Mouse (Mus musculus) thymus, adult 18-20 months (tissue): Measurements from ENCODE around the gene Gys1.
"Not testable (repeated sequence)": the region's sequence is repeated elsewhere in the genome, so short reads cannot be mapped to it uniquely, and the experiment has no call there.

Experiments used
- DNase-seq, 2 experiments: peaks; one replicate each; pipeline ENCODE4 v3.0.0; 2022; ENCODE audit warnings: mixed read lengths in 2 of 2

The Gys1 gene

GRCm38 (mm10) chr7:45434203-45435015, at the start of gene Gys1:
Gys1 (plus strand) TSS chr7:45434844.
- peak; percentile 100 for DNase-seq

GRCm38 (mm10) chr7:45386077-45386476, 48.6 kb upstream of the Gys1 start:
- no peak for DNase-seq

GRCm38 (mm10) chr7:45395129-45395541, 39.5 kb upstream of the Gys1 start:
- no peak for DNase-seq

DNA sequence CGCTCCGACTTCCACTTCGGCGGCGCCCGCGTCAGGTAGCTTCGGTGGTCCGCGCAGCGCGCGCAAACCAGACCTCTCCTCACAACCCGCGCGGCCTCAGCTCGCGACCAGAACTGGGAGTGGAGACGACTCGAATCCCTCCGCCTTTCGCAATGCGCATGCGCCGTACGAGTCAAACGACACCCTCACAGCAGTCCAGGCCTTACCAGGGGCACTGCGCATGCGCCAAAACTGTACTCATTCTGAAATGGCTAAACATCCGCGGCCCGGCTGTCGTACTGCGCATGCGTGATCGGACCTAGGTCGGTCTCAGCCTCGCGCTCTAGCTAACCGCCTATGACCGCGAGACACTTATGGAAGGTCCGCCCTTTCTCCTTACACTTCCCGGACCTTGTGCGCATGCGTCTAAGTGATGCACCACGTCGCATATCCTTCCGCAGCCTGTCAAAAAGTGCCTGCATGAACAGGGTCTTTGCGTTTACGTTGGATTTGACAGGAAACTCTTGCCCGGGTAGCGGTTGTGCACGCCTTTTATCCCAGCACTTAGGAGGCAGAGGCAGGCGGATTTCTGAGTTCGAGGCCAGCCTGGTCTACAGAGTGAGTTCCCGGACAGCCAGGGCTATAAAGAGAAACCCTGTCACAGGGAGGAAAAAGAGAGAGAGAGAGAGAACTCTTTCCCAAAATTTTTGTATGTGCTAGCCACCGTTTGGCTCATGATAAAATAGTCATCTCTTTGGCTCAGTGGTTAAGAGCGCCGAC, 38.9 kb upstream of the Gys1 start, which contains the start of gene Snrnp70:
TSS of gene Snrnp70 (minus strand) at position 165 of the 759 bp plus-strand sequence.
- DNase-seq = peak; percentile 100

- not testable (repeated sequence) for DNase-seq
These were observed 38.3 kb upstream of the Gys1 start for GRCm38 (mm10) chr7:45396337-45396775.

GRCm38 (mm10) chr7:45396787-45397186, 37.9 kb upstream of the Gys1 start:
- no peak for DNase-seq

- no peak for DNase-seq
These were observed 33.0 kb upstream of the Gys1 start for GRCm38 (mm10) chr7:45401521-45402085.

GRCm38 (mm10) chr7:45403532-45404261, 30.9 kb upstream of the Gys1 start:
- no peak for DNase-seq

DNA sequence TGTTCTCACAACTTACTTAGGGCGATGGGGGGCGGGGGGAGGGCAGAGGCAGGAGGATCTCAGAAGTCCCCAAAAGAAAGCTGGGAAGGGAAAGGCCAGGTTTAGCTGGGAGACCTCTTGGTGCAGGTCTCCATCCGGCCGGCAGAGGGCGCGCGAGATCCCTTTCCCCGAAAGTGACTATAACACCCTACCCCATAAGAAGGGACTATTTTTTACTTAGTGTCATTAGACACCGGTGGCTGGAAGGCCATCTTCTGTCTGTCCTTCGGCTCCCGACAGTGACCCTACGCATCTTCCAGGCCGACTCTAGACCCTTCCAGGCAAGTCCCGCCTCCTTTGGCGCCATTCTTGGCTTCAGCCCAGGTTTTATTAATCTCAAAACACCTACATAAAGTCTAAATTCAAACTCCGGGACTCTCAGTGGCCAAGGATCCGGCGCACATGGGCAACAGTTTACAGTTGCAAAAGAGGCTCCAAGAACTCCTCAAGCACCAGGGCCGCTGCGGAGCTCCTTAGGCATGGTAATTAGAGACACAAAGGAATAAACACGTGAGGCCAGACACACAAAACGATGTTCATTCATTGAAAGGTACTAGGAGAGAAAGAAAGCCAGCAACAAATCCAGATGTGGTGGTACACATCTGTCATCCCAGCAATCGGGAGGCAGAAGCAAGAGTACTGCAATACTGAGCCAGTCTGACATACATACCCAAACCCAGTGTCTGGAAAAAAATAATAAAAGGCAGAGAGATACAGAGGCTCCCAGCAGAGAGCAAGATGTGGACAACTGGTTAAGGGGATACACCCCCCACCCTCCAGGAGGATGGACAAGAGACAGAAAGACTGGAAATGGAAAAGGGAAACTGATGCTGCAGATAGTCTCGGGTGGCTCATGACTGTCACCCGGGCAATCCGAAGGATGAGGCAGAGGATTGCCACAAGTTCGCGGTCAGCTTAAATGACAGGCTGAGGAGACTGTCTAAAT, 29.3 kb upstream of the Gys1 start, which contains the start of gene Kcna7:
TSS of gene Kcna7 (plus strand) at position 563 of the 985 bp plus-strand sequence.
- peak in 1 of 2 experiments; percentile 56 for DNase-seq

DNA sequence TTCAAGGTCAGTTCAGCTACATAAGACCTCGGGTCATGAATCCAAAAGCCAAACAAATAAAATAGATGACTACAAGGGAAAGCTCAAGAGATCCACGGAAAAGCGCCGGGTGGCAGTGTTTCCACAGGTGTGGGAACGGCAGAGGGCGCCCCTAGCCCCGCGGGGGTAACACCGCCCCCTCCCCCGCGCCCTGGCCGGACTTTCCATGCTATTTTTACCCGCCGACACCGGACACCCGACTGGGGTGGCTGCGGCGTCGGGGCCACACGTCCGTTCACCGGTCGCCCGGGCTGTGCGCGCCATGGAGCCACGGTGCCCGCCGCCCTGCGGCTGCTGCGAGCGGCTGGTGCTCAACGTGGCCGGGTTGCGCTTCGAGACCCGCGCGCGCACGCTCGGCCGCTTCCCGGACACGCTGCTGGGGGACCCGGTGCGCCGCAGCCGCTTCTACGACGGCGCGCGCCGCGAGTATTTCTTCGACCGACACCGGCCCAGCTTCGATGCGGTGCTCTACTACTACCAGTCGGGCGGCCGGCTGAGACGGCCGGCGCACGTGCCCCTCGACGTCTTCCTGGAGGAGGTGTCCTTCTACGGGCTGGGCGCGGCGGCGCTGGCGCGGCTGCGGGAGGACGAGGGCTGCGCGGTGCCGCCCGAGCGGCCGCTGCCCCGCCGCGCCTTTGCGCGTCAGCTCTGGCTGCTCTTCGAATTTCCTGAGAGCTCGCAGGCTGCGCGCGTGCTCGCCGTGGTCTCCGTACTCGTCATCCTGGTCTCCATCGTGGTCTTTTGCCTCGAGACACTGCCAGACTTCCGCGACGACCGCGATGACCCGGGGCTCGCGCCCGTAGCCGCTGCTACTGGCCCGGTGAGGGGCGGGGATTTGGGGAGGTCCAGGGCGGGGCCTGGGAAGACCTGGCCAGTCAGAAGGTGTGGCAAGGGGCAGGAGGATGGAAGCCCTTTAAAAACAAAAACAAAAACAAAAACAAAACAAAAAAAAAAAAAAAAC, 28.2 kb upstream of the Gys1 start:
- no peak for DNase-seq

- DNase-seq = no peak
These were observed 26.8 kb upstream of the Gys1 start for GRCm38 (mm10) chr7:45407836-45408235.

DNA sequence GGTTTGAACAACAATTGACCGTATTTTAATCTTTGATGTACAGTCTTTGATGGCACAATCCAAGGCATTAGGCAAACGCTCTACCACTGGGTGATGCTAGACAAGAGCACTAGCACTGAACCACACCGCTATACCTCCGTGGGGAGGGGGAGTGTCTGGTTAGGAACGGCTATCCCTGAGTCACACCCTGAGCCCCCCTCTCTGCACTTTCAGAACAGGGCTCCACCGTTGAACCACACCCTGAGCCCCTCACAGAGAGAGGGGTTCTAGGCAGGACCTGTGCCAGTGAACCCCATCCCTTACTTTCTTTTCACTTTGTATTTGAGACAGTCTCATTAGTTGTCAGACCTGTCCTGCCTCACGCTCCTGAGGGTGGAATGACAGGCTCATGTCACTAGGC, 26.3 kb upstream of the Gys1 start:
- no peak for DNase-seq

- no peak for DNase-seq
These were observed 25.7 kb upstream of the Gys1 start for GRCm38 (mm10) chr7:45408949-45409348.

DNA sequence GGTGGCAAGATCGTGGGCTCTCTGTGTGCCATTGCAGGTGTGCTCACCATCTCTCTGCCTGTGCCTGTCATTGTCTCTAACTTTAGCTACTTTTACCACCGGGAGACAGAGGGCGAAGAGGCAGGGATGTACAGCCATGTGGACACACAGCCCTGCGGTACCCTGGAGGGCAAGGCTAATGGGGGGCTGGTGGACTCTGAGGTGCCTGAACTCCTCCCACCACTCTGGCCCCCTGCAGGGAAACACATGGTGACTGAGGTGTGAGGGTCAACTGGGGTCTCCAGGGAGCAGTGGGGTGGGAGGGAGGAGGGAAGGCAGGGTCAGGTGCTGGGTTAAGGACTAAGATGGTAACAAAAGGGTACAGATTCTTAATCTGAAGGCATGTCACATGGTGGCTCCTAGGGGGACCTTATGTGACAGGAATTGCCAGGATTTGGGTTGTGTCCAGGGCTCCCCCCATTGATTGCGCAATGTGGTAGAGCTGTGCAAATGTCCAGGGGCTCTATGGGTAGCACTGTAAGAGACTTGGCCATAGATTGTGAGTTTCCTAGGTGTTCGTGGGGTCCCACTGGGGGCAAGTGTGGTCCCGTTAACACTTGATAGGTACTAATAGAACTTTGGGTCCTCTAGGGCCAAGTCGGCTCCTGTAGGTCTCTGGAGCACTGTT, 25.0 kb upstream of the Gys1 start:
- no peak for DNase-seq

DNA sequence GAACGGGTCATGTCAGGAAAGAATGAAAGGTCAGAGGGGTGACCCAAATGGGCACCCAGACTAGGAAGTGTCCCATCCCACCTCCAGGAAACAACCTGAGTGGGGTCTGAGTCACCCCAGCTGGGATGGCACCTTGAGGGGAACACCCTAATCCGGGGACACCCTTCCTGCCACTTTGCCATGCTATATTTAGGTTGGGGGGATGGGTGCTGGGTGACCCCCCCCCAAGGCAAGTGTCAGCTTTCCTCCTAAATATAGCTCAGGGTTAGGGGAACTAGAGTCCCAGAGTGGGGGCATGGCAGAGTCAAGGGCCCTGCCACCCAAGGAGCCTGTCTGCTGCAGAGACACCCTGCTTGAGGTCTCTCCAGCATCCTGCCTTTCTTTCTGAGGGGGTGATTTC, 22.2 kb upstream of the Gys1 start:
- peak in 1 of 2 experiments; percentile 1 for DNase-seq

DNA sequence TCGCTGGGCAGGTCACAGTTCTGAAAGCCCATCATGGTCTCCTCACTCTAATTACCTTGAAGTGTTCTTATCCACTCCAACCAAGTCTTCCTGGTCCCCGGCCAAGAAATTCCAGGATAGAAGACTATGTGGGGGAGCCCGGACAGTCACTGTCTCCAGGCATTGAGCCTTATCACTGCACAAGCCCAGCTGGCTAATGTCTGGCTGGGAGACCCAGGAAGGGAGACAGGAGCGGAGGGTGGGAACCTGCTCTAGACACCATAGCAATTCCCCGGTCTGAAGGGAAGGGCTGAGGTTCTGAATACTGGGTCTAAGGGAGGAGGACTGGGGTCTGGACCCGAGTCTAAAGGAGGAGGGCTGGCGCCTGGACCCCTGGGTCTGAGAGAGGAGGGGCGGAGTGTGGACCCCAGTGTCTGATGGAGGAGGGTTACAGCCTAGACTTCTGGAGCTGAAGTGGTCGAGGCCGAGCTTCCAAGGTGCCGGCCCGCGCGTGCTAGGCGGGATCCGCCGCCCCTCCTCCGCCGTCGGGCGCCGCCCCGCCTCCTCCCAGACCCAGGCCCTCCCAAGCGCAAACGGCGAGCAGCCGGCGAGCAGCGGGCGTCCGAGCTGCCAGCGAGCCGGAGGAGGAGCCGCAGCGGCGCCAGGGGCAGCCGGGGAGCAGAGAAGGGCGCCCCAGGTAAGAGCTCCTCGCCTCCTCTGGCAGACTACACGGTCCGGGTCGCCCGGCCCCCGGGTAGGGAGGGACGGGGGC, 21.4 kb upstream of the Gys1 start, which contains the start of gene Ntf5:
TSS of gene Ntf5 (plus strand) at position 583 of the 751 bp plus-strand sequence.
- peak in 1 of 2 experiments; percentile 2 for DNase-seq

DNA sequence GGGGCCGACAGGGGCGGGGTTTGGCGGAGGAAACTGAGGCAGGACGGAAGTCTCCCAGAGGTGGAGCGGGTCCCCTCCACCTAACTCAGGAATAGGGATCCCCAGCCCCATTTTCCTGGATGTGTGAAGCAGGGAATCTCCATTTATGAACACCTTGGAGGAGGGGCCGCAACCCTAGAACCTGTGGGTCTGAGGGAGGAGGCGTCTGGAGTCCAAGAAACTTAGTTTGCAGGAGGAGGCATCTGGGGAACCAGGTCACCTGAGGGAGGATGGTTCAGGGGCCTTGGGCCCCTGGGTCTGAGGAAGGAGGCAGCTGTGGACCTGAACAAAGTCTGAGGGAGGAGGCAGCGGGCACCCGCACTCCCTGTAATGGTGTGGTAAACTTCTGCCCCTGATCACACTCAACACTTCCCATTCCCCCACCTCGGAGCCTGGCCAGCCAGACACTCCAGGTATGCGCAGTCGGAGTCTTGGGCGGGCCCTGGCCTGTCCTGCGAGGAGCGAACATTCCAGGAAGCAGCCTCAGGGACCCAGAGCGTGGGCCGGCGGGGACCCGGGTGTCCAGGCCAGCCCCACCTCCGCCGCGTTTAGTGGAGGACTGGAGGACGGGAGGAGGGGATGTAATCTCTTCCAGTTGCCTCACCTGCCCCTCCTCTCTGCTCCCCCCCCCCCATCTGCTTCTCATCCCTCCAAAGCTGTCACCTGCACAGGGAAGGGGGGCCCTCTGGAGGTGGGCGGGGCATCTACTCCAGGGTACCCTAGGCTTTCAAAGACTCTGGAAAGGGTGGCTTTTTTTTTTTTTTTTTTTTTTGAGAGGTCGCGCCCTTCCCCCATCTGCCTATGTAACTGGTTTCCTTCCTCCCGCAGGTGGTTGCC, 20.5 kb upstream of the Gys1 start:
- peak in 1 of 2 experiments; percentile 17 for DNase-seq
